Mouse (Mus musculus) layer of hippocampus, adult 11-12 months (tissue): Measurements from ENCODE around the gene Spib.

Experiments
- DNase-seq: peaks from one replicate; pipeline ENCODE4 v3.0.0; 2022; ENCODE audit warnings: low spot score

Spib gene

DNA sequence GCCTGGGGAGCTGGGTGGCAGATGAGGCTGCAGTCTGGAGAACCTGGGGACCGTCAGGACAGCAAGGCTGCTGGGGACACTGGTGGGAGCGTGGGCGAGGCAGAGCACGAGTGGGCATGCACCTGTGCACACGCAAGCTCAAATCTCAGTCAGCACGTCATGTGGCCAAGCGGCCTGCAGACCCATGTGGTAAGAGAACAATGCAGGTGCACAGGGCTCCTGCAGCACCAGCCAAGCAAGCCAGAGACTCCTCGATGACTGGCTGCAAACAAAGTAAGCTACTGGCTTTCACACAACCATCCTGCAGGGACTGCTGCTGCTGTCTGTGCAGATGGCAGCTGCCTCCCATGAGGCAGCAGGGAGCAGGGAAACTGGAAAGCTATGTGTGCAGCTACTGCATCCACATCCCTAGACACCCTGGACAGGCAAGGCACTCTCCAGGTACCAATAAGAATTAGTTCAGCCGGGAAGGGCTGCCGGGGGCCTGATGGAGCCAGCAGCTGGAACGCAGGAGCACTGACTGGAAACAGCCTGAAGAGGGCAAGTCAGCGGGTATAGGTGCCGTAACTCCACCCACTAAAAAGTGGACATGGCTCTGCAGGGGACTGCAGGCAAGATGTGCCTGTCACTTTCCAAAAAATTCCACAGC is 44.8 kb downstream of the Spib start:
- peak; percentile 41 for DNase-seq

DNA sequence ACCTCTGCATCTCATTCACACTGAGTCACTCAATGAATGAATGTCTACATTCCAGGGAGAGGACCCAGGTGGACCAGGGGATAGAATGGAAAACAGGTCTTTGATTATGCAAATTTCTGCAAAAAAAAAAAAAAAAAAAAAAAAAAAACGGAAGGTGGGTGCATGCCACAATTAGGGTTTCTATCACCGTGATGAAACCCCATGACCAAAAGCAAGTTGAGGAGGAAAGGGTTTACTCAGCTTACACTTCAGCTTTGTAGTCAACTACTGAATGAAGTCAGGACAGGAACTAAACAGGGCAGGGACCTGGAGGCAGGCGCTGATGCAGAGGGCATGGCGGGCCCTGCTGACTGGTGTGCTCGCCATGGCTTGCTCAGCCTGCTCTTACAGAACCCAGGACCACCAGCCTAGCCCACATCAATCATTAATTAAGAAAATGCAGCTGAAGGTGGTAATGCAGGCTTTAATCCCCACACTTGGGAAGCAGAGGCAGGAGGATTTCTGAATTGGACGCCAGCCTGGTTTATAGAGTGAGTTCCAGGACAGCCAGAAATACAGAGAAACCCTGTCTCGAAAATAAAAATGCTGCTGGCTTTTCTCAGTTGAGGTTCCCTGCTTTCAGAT is 46.2 kb downstream of the Spib start:
- peak; percentile 5 for DNase-seq

DNA sequence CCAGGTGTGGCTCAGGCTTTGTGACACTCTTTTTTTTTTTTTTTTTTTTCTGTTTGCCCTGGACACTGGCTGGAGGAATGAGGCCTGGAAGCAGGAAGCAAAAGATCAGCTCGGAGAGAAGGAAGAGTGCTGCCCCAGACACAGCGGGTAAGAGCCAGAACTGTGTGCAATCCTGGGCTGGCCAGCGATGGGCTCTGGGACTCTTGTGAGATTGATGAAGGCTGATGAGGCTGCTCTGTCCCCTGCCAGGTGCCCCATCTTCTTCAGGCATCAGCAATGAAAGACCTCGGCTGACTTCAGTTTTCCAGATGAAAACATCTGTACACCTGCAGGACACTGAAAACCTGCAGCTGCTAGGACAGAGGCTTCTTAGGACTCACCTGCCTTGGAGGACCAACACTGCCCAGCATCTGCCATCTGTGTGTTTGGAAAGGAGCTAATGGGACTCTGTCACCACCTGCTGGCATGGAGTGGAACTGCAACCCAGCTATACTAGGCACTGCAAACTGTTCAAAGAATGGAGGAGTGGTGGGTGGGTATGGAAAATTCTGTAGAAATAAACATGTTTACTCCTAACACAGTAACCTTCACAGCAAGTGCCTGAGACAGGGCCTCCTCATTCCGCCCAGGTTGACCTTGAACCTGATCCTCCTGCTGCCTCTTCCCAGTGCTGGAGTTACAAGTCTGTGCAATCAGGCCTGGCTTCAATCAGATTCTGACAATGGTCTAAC is 46.9 kb downstream of the Spib start:
- peak; percentile 87 for DNase-seq

DNA sequence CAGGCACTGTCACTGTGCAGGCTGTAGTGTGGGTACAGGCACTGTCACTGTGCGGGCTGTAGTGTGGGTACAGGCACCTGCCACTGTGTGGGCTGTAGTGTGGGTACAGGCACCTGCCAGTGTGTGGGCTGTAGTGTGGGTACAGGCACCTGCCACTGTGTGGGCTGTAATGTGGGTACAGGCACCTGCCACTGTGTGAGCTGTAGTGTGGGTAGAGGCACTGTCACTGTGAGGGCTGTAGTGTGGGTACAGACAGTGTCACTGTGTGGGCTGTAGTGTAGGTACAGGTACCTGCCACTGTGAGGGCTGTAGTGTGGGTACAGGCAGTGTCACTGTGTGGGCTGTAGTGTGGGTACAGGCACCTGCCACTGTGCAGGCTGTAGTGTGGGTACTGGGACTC is 47.8 kb downstream of the Spib start:
- no peak for DNase-seq

GRCm38 (mm10) chr7:44482836-44483435 is 48.9 kb downstream of the Spib start:
- DNase-seq, result no peak
